ENCODE assay signal across 8 mouse cellular contexts in the genomic region with DNA sequence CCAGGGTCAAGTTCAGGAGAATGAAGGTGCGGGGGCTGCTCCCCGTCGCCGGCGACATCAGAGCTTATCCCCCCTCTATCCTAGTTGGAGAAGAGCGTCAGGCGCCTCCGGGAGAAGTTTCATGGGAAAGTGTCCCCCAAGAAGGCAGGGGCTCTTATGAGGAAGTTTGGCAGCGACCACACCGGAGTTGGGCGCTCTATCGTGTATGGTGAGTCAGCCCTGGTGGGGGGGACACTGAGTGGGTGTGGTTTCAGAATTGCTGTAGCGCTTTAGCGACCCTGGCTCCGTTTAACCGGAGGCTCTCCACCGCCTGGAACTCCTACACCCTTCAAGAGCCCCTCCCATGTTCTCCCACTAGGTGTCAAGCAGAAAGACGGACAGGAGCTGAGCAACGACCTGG. TPM values are rescaled to one million over a fixed set of nuclear protein-coding genes. Genes with fewer than 3 reads are reported as not detected.
DNase-seq lines count a peak whose midpoint lies in the region; ATAC-seq and TF ChIP-seq lines count a peak whose summit lies in the region.

No protein-coding gene starts in this region.

- H3K9ac ChIP-seq in midbrain, embryonic 11.5 days (ENCODE audit: low read length): no peak overlapping the region
- peak overlapping the region; percentile 52 for H3K9ac ChIP-seq in hindbrain, postnatal 0 days (replicated peaks; ENCODE audit: low read length)
- H3K9ac ChIP-seq in midbrain, embryonic 13.5 days (replicated peaks): no peak overlapping the region

- peaks cover 56% of the 10 kb centered on the region for H3K27me3 ChIP-seq in midbrain, embryonic 10.5 days (ENCODE audit: low read depth, poor library complexity, severe bottlenecking)
- peaks cover 24% of the 10 kb centered on the region for H3K27me3 ChIP-seq in midbrain, embryonic 11.5 days (ENCODE audit: control insufficient read depth, insufficient read depth, low read length)
- no peaks in the 10 kb centered on the region for H3K27me3 ChIP-seq in hindbrain, postnatal 0 days (ENCODE audit: insufficient read depth, low read length)
- H3K27me3 ChIP-seq in midbrain, embryonic 13.5 days: peaks cover 51% of the 10 kb centered on the region

- H3K4me1 ChIP-seq in midbrain, embryonic 10.5 days: peaks cover 9% of the 10 kb centered on the region
- H3K4me1 ChIP-seq in midbrain, embryonic 11.5 days (ENCODE audit: control insufficient read depth, insufficient read depth, low read length): no peaks in the 10 kb centered on the region
- H3K4me1 ChIP-seq in hindbrain, postnatal 0 days (ENCODE audit: insufficient read depth, low read length): no peaks in the 10 kb centered on the region
- no peaks in the 10 kb centered on the region; the same call in 1 of the 2 replicates for H3K4me1 ChIP-seq in midbrain, embryonic 13.5 days (replicated peaks)

- TF ChIP-seq CTCF in hindbrain, postnatal 0 days (IDR thresholded peaks at IDR 0.05; ENCODE audit: low read depth): no peak

- no peak overlapping the region for H3K4me2 ChIP-seq in midbrain, embryonic 11.5 days
- H3K4me2 ChIP-seq in hindbrain, postnatal 0 days (ENCODE audit: low read depth, low read length): peak overlapping the region; percentile 63
- H3K4me2 ChIP-seq in midbrain, embryonic 13.5 days (replicated peaks): peak overlapping the region; percentile 35; the same call in 1 of the 2 replicates

- DNase-seq in adrenal gland, postnatal 10 days: peak; percentile 47
- no peak for DNase-seq in adrenal gland, adult 8-10 months
- DNase-seq in midbrain, embryonic 10.5 days (ENCODE audit: low spot score): no peak
- DNase-seq in midbrain, embryonic 11.5 days (ENCODE audit: low spot score, missing footprints): no peak
- no peak for DNase-seq in hindbrain, postnatal 0 days (ENCODE audit: low spot score)
- DNase-seq in layer of hippocampus, postnatal 36 days: no peak
- DNase-seq in left cerebral cortex, adult 8-10 months (ENCODE audit: low spot score in 2 of 2): no peak

- no peaks in the 10 kb centered on the region for H3K36me3 ChIP-seq in midbrain, embryonic 10.5 days
- no peaks in the 10 kb centered on the region for H3K36me3 ChIP-seq in midbrain, embryonic 11.5 days (ENCODE audit: control insufficient read depth, insufficient read depth, low read length)
- 0 out of 2 replicates have a peak, but pooled peaks cover 1% of the 10 kb centered on the region for H3K36me3 ChIP-seq in hindbrain, postnatal 0 days (ENCODE audit: insufficient read depth, low read length)
- H3K36me3 ChIP-seq in midbrain, embryonic 13.5 days: no peaks in the 10 kb centered on the region

- WGBS in midbrain, embryonic 10.5 days: 8% methylated on average over 19 of the region's 19 CpGs
- WGBS in midbrain, embryonic 11.5 days: 8% methylated on average over 19 of the region's 19 CpGs
- WGBS in hindbrain, postnatal 0 days: 11% methylated on average over 19 of the region's 19 CpGs
- WGBS in midbrain, embryonic 13.5 days: 6% methylated on average over 19 of the region's 19 CpGs

- no peaks in the 10 kb centered on the region for H3K9me3 ChIP-seq in midbrain, embryonic 10.5 days (replicated peaks)
- no peaks in the 10 kb centered on the region for H3K9me3 ChIP-seq in midbrain, embryonic 11.5 days (ENCODE audit: control insufficient read depth, low read length)
- no peaks in the 10 kb centered on the region for H3K9me3 ChIP-seq in hindbrain, postnatal 0 days (ENCODE audit: low read length)
- H3K9me3 ChIP-seq in midbrain, embryonic 13.5 days: no peaks in the 10 kb centered on the region

- no peak overlapping the region for H3K27ac ChIP-seq in midbrain, embryonic 10.5 days (replicated peaks)
- H3K27ac ChIP-seq in midbrain, embryonic 11.5 days (ENCODE audit: low read depth, low read length): no peak overlapping the region
- H3K27ac ChIP-seq in hindbrain, postnatal 0 days: no peak overlapping the region
- no peak overlapping the region for H3K27ac ChIP-seq in midbrain, embryonic 13.5 days

- ATAC-seq in midbrain, embryonic 11.5 days (ENCODE audit: low FRiP score): no peak
- no peak for ATAC-seq in hindbrain, postnatal 0 days
- no peak for ATAC-seq in midbrain, embryonic 13.5 days

- H3K4me3 ChIP-seq in midbrain, embryonic 10.5 days: peak overlapping the region; percentile 45
- no peak overlapping the region for H3K4me3 ChIP-seq in midbrain, embryonic 11.5 days (ENCODE audit: low read depth, low read length)
- peak overlapping the region; percentile 41 for H3K4me3 ChIP-seq in hindbrain, postnatal 0 days (ENCODE audit: low read length)
- H3K4me3 ChIP-seq in midbrain, embryonic 13.5 days (replicated peaks): no peak overlapping the region

RNA-seq across cellular contexts. Expression of a gene that starts 0.8 kb away (rescaled TPM):
- total RNA-seq in adrenal gland, postnatal 10 days (2021): 10 to 100 TPM; 17.1 to 28.0 TPM
- 10 to 100 TPM; 17.8 to 48.3 (median 32.4) TPM for total RNA-seq in adrenal gland, adult 8-10 months (2022)
- 0.69 and 0.87 TPM in 2 replicates for polyA plus RNA-seq in midbrain, embryonic 10.5 days (2016; fragmentation: Nextera tagmentation; extraction: Ambion mirVana)
- 0.45 and 0.66 TPM in 2 replicates for polyA plus RNA-seq in midbrain, embryonic 11.5 days (2014; fragmentation: Nextera tagmentation; extraction: Ambion mirVana)
- total RNA-seq in hindbrain, postnatal 0 days (2014; rRNA removed): 22.8 and 26.0 TPM in 2 replicates
- polyA plus RNA-seq in hindbrain, postnatal 0 days (2015; fragmentation: Nextera tagmentation; extraction: Ambion mirVana): 32.7 and 34.1 TPM in 2 replicates
- 0.94 and 1.1 TPM in 2 replicates for polyA plus RNA-seq in midbrain, embryonic 13.5 days (2015; fragmentation: Nextera tagmentation; extraction: Ambion mirVana)
- total RNA-seq in layer of hippocampus, postnatal 36 days (2021): 10 to 100 TPM; 68.4 to 69.6 TPM
- 10 to 100 TPM; 71.9 to 91.7 (median 82.6) TPM for total RNA-seq in left cerebral cortex, adult 8-10 months (2022)

RNA-seq across cellular contexts. Expression of a gene that starts 10.3 kb away (rescaled TPM):
- 1 to 10 TPM; 5.0 to 5.3 TPM for total RNA-seq in adrenal gland, postnatal 10 days (2021)
- 1 to 10 TPM; 2.7 to 4.8 (median 3.2) TPM for total RNA-seq in adrenal gland, adult 8-10 months (2022)
- polyA plus RNA-seq in midbrain, embryonic 10.5 days (2016; fragmentation: Nextera tagmentation; extraction: Ambion mirVana): 5.5 and 5.9 TPM in 2 replicates
- polyA plus RNA-seq in midbrain, embryonic 11.5 days (2014; fragmentation: Nextera tagmentation; extraction: Ambion mirVana): 5.0 and 6.1 TPM in 2 replicates
- 10.9 and 12.1 TPM in 2 replicates for total RNA-seq in hindbrain, postnatal 0 days (2014; rRNA removed)
- 10.9 and 11.1 TPM in 2 replicates for polyA plus RNA-seq in hindbrain, postnatal 0 days (2015; fragmentation: Nextera tagmentation; extraction: Ambion mirVana)
- 8.0 and 10.4 TPM in 2 replicates for polyA plus RNA-seq in midbrain, embryonic 13.5 days (2015; fragmentation: Nextera tagmentation; extraction: Ambion mirVana)
- 1 to 10 TPM; 9.8 to 9.9 TPM for total RNA-seq in layer of hippocampus, postnatal 36 days (2021)
- total RNA-seq in left cerebral cortex, adult 8-10 months (2022): 10 to 100 TPM in 1 of 4 experiments, 1 to 10 TPM in 3; 8.4 to 10.1 (median 9.2) TPM

RNA-seq across cellular contexts. Expression of a gene that starts 18.7 kb away (rescaled TPM):
- total RNA-seq in adrenal gland, postnatal 10 days (2021): 10 to 100 TPM; 32.6 to 38.2 TPM
- total RNA-seq in adrenal gland, adult 8-10 months (2022): 10 to 100 TPM; 27.8 to 43.1 (median 35.8) TPM
- 78.4 and 97.2 TPM in 2 replicates for polyA plus RNA-seq in midbrain, embryonic 10.5 days (2016; fragmentation: Nextera tagmentation; extraction: Ambion mirVana)
- polyA plus RNA-seq in midbrain, embryonic 11.5 days (2014; fragmentation: Nextera tagmentation; extraction: Ambion mirVana): 52.3 and 57.1 TPM in 2 replicates
- 45.4 and 57.4 TPM in 2 replicates for total RNA-seq in hindbrain, postnatal 0 days (2014; rRNA removed)
- polyA plus RNA-seq in hindbrain, postnatal 0 days (2015; fragmentation: Nextera tagmentation; extraction: Ambion mirVana): 36.8 and 44.1 TPM in 2 replicates
- polyA plus RNA-seq in midbrain, embryonic 13.5 days (2015; fragmentation: Nextera tagmentation; extraction: Ambion mirVana): 49.2 and 49.5 TPM in 2 replicates
- total RNA-seq in layer of hippocampus, postnatal 36 days (2021): 10 to 100 TPM; 19.8 to 24.9 TPM
- total RNA-seq in left cerebral cortex, adult 8-10 months (2022): 10 to 100 TPM; 21.5 to 27.2 (median 23.6) TPM

RNA-seq across cellular contexts. Expression of a gene that starts 29.2 kb away (rescaled TPM):
- 100 to 1,000 TPM; 136 to 143 TPM for total RNA-seq in adrenal gland, postnatal 10 days (2021)
- total RNA-seq in adrenal gland, adult 8-10 months (2022): 100 to 1,000 TPM; 152 to 182 (median 170) TPM
- polyA plus RNA-seq in midbrain, embryonic 10.5 days (2016; fragmentation: Nextera tagmentation; extraction: Ambion mirVana): 398 and 429 TPM in 2 replicates
- 348 and 354 TPM in 2 replicates for polyA plus RNA-seq in midbrain, embryonic 11.5 days (2014; fragmentation: Nextera tagmentation; extraction: Ambion mirVana)
- total RNA-seq in hindbrain, postnatal 0 days (2014; rRNA removed): 76.1 and 79.5 TPM in 2 replicates
- polyA plus RNA-seq in hindbrain, postnatal 0 days (2015; fragmentation: Nextera tagmentation; extraction: Ambion mirVana): 225 and 236 TPM in 2 replicates
- 273 and 291 TPM in 2 replicates for polyA plus RNA-seq in midbrain, embryonic 13.5 days (2015; fragmentation: Nextera tagmentation; extraction: Ambion mirVana)
- total RNA-seq in layer of hippocampus, postnatal 36 days (2021): 100 to 1,000 TPM; 120 to 127 TPM
- total RNA-seq in left cerebral cortex, adult 8-10 months (2022): 100 to 1,000 TPM; 130 to 139 (median 136) TPM

RNA-seq across cellular contexts. Expression of a gene that starts 50.9 kb away (rescaled TPM):
- not detected for total RNA-seq in adrenal gland, postnatal 10 days (2021)
- not detected for total RNA-seq in adrenal gland, adult 8-10 months (2022)
- not detected in 2 replicates for polyA plus RNA-seq in midbrain, embryonic 10.5 days (2016; fragmentation: Nextera tagmentation; extraction: Ambion mirVana)
- not detected in 2 replicates for polyA plus RNA-seq in midbrain, embryonic 11.5 days (2014; fragmentation: Nextera tagmentation; extraction: Ambion mirVana)
- total RNA-seq in hindbrain, postnatal 0 days (2014; rRNA removed): not detected in 2 replicates
- polyA plus RNA-seq in hindbrain, postnatal 0 days (2015; fragmentation: Nextera tagmentation; extraction: Ambion mirVana): not detected in 2 replicates
- polyA plus RNA-seq in midbrain, embryonic 13.5 days (2015; fragmentation: Nextera tagmentation; extraction: Ambion mirVana): not detected in 2 replicates
- not detected for total RNA-seq in layer of hippocampus, postnatal 36 days (2021)
- total RNA-seq in left cerebral cortex, adult 8-10 months (2022): not detected

Comparison
In these comparisons a context has a peak if more than half of its experiments do, and no peak if none do; other contexts are left out.
1. H3K4me3 ChIP-seq: peak in midbrain, embryonic 10.5 days (single experiment) and hindbrain, postnatal 0 days (single experiment); none in midbrain, embryonic 11.5 days (single experiment) and midbrain, embryonic 13.5 days (single experiment).